Mouse (Mus musculus): ENCODE measurements around the gene Smyd4.

GRCm38 (mm10) chr11:75415096-75415495 lies 66.9 kb downstream of the Smyd4 start:
- TF ChIP-seq CTCF (IDR thresholded peaks at IDR 0.05) (no peak), POLR2A (IDR thresholded peaks at IDR 0.05; ENCODE audit: insufficient read depth, low read depth, low read length) (no peak)
